Mouse (Mus musculus): ENCODE data around the gene Bloc1s5. TPM values are rescaled to one million over a fixed set of nuclear protein-coding genes. Genes with fewer than 3 reads are reported as not detected.

The Bloc1s5 gene
- total and polyA plus RNA-seq, 2 experiments from 2014 or later, result 8.9 to 18.6 TPM

- DNase-seq (ENCODE audit: low spot score) (no peak), ATAC-seq (ENCODE audit: low FRiP score) (no peak)
- 81% methylated on average over 5 of the region's 5 CpGs for WGBS
- H3K4me1 ChIP-seq (ENCODE audit: insufficient read depth, low read length), result no peaks in the 10 kb centered on the region
- no peaks in the 10 kb centered on the region for H3K36me3 ChIP-seq (ENCODE audit: insufficient read depth, low read length)
- H3K4me3 ChIP-seq (ENCODE audit: low read depth, low read length), result no peak overlapping the region
- no peak overlapping the region for H3K27ac ChIP-seq (ENCODE audit: low read depth, low read length)
- no peak for TF ChIP-seq CTCF (IDR thresholded peaks at IDR 0.05)
- no peaks in the 10 kb centered on the region for H3K27me3 ChIP-seq (ENCODE audit: insufficient read depth, low read length)
- no peaks in the 10 kb centered on the region for H3K9me3 ChIP-seq (ENCODE audit: low read length)
- no peak overlapping the region for H3K4me2 ChIP-seq (ENCODE audit: low read depth, low read length, poor library complexity, severe bottlenecking)
- H3K9ac ChIP-seq (replicated peaks; ENCODE audit: low read length, poor library complexity, severe bottlenecking), result no peak overlapping the region
These were observed 87.2 kb downstream of the Bloc1s5 start for GRCm38 (mm10) chr13:38547717-38548116.

- DNase-seq (ENCODE audit: low spot score) (no peak), ATAC-seq (ENCODE audit: low FRiP score) (no peak)
- Histone ChIP-seq H3K27me3 (ENCODE audit: insufficient read depth, low read length) (no peaks in the 10 kb centered on the region), H3K4me2 (ENCODE audit: low read depth, low read length, poor library complexity, severe bottlenecking) (no peak overlapping the region), H3K9me3 (ENCODE audit: low read length) (no peaks in the 10 kb centered on the region), H3K4me1 (ENCODE audit: insufficient read depth, low read length) (no peaks in the 10 kb centered on the region), H3K27ac (ENCODE audit: low read depth, low read length) (no peak overlapping the region), H3K9ac (replicated peaks; ENCODE audit: low read length, poor library complexity, severe bottlenecking) (no peak overlapping the region), H3K36me3 (ENCODE audit: insufficient read depth, low read length) (no peaks in the 10 kb centered on the region), H3K4me3 (ENCODE audit: low read depth, low read length) (no peak overlapping the region)
- TF ChIP-seq CTCF (IDR thresholded peaks at IDR 0.05), result no peak
- WGBS, result 90% methylated on average over 4 of the region's 4 CpGs
These were observed 88.2 kb downstream of the Bloc1s5 start for GRCm38 (mm10) chr13:38546754-38547153.

- no peak for DNase-seq (ENCODE audit: low spot score)
- Histone ChIP-seq H3K27ac (ENCODE audit: low read depth, low read length) (no peak overlapping the region), H3K9me3 (ENCODE audit: low read length) (no peaks in the 10 kb centered on the region), H3K27me3 (ENCODE audit: insufficient read depth, low read length) (no peaks in the 10 kb centered on the region), H3K36me3 (ENCODE audit: insufficient read depth, low read length) (no peaks in the 10 kb centered on the region), H3K4me3 (ENCODE audit: low read depth, low read length) (no peak overlapping the region), H3K4me1 (ENCODE audit: insufficient read depth, low read length) (no peaks in the 10 kb centered on the region), H3K9ac (replicated peaks; ENCODE audit: low read length, poor library complexity, severe bottlenecking) (no peak overlapping the region), H3K4me2 (ENCODE audit: low read depth, low read length, poor library complexity, severe bottlenecking) (no peak overlapping the region)
- 78% methylated on average over 3 of the region's 3 CpGs for WGBS
- ATAC-seq (ENCODE audit: low FRiP score), result no peak
- TF ChIP-seq CTCF (IDR thresholded peaks at IDR 0.05), result no peak
These were observed 89.4 kb downstream of the Bloc1s5 start for GRCm38 (mm10) chr13:38545460-38545859.

GRCm38 (mm10) chr13:38544769-38545445, 90.0 kb downstream of the Bloc1s5 start:
- Histone ChIP-seq H3K9ac (replicated peaks; ENCODE audit: low read length, poor library complexity, severe bottlenecking) (no peak overlapping the region), H3K4me2 (ENCODE audit: low read depth, low read length, poor library complexity, severe bottlenecking) (no peak overlapping the region), H3K9me3 (ENCODE audit: low read length) (no peaks in the 10 kb centered on the region), H3K36me3 (ENCODE audit: insufficient read depth, low read length) (no peaks in the 10 kb centered on the region), H3K27ac (ENCODE audit: low read depth, low read length) (no peak overlapping the region), H3K4me3 (ENCODE audit: low read depth, low read length) (no peak overlapping the region), H3K27me3 (ENCODE audit: insufficient read depth, low read length) (no peaks in the 10 kb centered on the region), H3K4me1 (ENCODE audit: insufficient read depth, low read length) (no peaks in the 10 kb centered on the region)
- DNase-seq (ENCODE audit: low spot score) (no peak), ATAC-seq (ENCODE audit: low FRiP score) (no peak)
- WGBS, result 91% methylated on average over 8 of the region's 8 CpGs
- no peak for TF ChIP-seq CTCF (IDR thresholded peaks at IDR 0.05)

- no peaks in the 10 kb centered on the region for H3K4me1 ChIP-seq (ENCODE audit: insufficient read depth, low read length)
- no peaks in the 10 kb centered on the region for H3K27me3 ChIP-seq (ENCODE audit: insufficient read depth, low read length)
- 68% methylated on average over 8 of the region's 8 CpGs for WGBS
- no peaks in the 10 kb centered on the region for H3K36me3 ChIP-seq (ENCODE audit: insufficient read depth, low read length)
- H3K4me3 ChIP-seq (ENCODE audit: low read depth, low read length), result no peak overlapping the region
- no peak for TF ChIP-seq CTCF (IDR thresholded peaks at IDR 0.05)
- peak; percentile 27 for DNase-seq (ENCODE audit: low spot score)
- H3K27ac ChIP-seq (ENCODE audit: low read depth, low read length), result no peak overlapping the region
- no peak overlapping the region for H3K9ac ChIP-seq (replicated peaks; ENCODE audit: low read length, poor library complexity, severe bottlenecking)
- H3K9me3 ChIP-seq (ENCODE audit: low read length), result no peaks in the 10 kb centered on the region
- no peak for ATAC-seq (ENCODE audit: low FRiP score)
- no peak overlapping the region for H3K4me2 ChIP-seq (ENCODE audit: low read depth, low read length, poor library complexity, severe bottlenecking)
These were observed 91.3 kb downstream of the Bloc1s5 start for GRCm38 (mm10) chr13:38543455-38544125.

Other genes with a start within 250 kb of the Bloc1s5 start
- 89.6 and 92.6 TPM in 2 replicates for gene Txndc5, start 106.3 kb downstream of the Bloc1s5 start, total RNA-seq (2014; rRNA removed)
- 80.0 and 80.7 TPM in 2 replicates for gene Txndc5, start 106.3 kb downstream of the Bloc1s5 start, polyA plus RNA-seq (2015; fragmentation: Nextera tagmentation; extraction: Ambion mirVana)
- gene Eef1e1, start 23.9 kb upstream of the Bloc1s5 start, total RNA-seq (2014; rRNA removed), result 32.2 and 40.6 TPM in 2 replicates
- gene Eef1e1, start 23.9 kb upstream of the Bloc1s5 start, polyA plus RNA-seq (2015; fragmentation: Nextera tagmentation; extraction: Ambion mirVana), result 108 and 118 TPM in 2 replicates

Data from midbrain, postnatal 0 days (tissue).